Mouse (Mus musculus): ENCODE measurements around the gene Anks1b. TPM values are rescaled to one million over a fixed set of nuclear protein-coding genes. Genes with fewer than 3 reads are reported as not detected.
"Not testable (repeated sequence)": the region's sequence is repeated elsewhere in the genome, so short reads cannot be mapped to it uniquely, and the experiment has no call there.

Anks1b gene
- polyA plus RNA-seq, 1 experiment, result 1.9 TPM

- Histone ChIP-seq H3K36me3 (ENCODE audit: control insufficient read depth, insufficient read depth, low read length) (no peaks in the 10 kb centered on the region), H3K4me1 (ENCODE audit: control insufficient read depth, insufficient read depth, low read length) (peaks cover 5% of the 10 kb centered on the region), H3K27ac (ENCODE audit: control insufficient read depth, insufficient read depth, low read depth, low read length) (no peak overlapping the region), H3K4me3 (ENCODE audit: control insufficient read depth, low read depth, low read length) (no peak overlapping the region), H3K27me3 (ENCODE audit: control insufficient read depth, insufficient read depth, low read length) (no peaks in the 10 kb centered on the region)
- TF ChIP-seq CTCF (IDR thresholded peaks at IDR 0.05; ENCODE audit: control insufficient read depth, insufficient read depth, insufficient replicate concordance, low read depth, low read length) (no peak), POLR2A (IDR thresholded peaks at IDR 0.05; ENCODE audit: control insufficient read depth, low read depth, low read length) (no peak)
Observed at GRCm38 (mm10) chr10:90615196-90615595, 741.9 kb downstream of the Anks1b start.

GRCm38 (mm10) chr10:90616622-90617021, 743.3 kb downstream of the Anks1b start:
- no peak overlapping the region for H3K4me3 ChIP-seq (ENCODE audit: control insufficient read depth, low read depth, low read length)
- H3K27ac ChIP-seq (ENCODE audit: control insufficient read depth, insufficient read depth, low read depth, low read length), result no peak overlapping the region
- no peaks in the 10 kb centered on the region for H3K36me3 ChIP-seq (ENCODE audit: control insufficient read depth, insufficient read depth, low read length)
- H3K4me1 ChIP-seq (ENCODE audit: control insufficient read depth, insufficient read depth, low read length), result peaks cover 5% of the 10 kb centered on the region
- no peak for TF ChIP-seq POLR2A (IDR thresholded peaks at IDR 0.05; ENCODE audit: control insufficient read depth, low read depth, low read length)
- no peaks in the 10 kb centered on the region for H3K27me3 ChIP-seq (ENCODE audit: control insufficient read depth, insufficient read depth, low read length)

- Histone ChIP-seq H3K27me3 (ENCODE audit: control insufficient read depth, insufficient read depth, low read length) (no peaks in the 10 kb centered on the region), H3K4me1 (ENCODE audit: control insufficient read depth, insufficient read depth, low read length) (peaks cover 5% of the 10 kb centered on the region), H3K36me3 (ENCODE audit: control insufficient read depth, insufficient read depth, low read length) (no peaks in the 10 kb centered on the region), H3K4me3 (ENCODE audit: control insufficient read depth, low read depth, low read length) (no peak overlapping the region), H3K27ac (ENCODE audit: control insufficient read depth, insufficient read depth, low read depth, low read length) (no peak overlapping the region)
- TF ChIP-seq CTCF (IDR thresholded peaks at IDR 0.05; ENCODE audit: control insufficient read depth, insufficient read depth, insufficient replicate concordance, low read depth, low read length) (no peak), POLR2A (IDR thresholded peaks at IDR 0.05; ENCODE audit: control insufficient read depth, low read depth, low read length) (no peak)
Observed at GRCm38 (mm10) chr10:90617664-90618296, 744.5 kb downstream of the Anks1b start.

- H3K27me3 ChIP-seq (ENCODE audit: control insufficient read depth, insufficient read depth, low read length), result no peaks in the 10 kb centered on the region
- H3K36me3 ChIP-seq (ENCODE audit: control insufficient read depth, insufficient read depth, low read length), result no peaks in the 10 kb centered on the region
- no peak overlapping the region for H3K4me3 ChIP-seq (ENCODE audit: control insufficient read depth, low read depth, low read length)
- no peak for TF ChIP-seq POLR2A (IDR thresholded peaks at IDR 0.05; ENCODE audit: control insufficient read depth, low read depth, low read length)
- no peak for TF ChIP-seq CTCF (IDR thresholded peaks at IDR 0.05; ENCODE audit: control insufficient read depth, insufficient read depth, insufficient replicate concordance, low read depth, low read length)
- H3K27ac ChIP-seq (ENCODE audit: control insufficient read depth, insufficient read depth, low read depth, low read length), result no peak overlapping the region
- H3K4me1 ChIP-seq (ENCODE audit: control insufficient read depth, insufficient read depth, low read length), result no peaks in the 10 kb centered on the region
Observed at GRCm38 (mm10) chr10:90627532-90627931, 754.2 kb downstream of the Anks1b start.

- Histone ChIP-seq H3K36me3 (ENCODE audit: control insufficient read depth, insufficient read depth, low read length) (no peaks in the 10 kb centered on the region), H3K4me3 (ENCODE audit: control insufficient read depth, low read depth, low read length) (no peak overlapping the region), H3K27me3 (ENCODE audit: control insufficient read depth, insufficient read depth, low read length) (no peaks in the 10 kb centered on the region), H3K4me1 (ENCODE audit: control insufficient read depth, insufficient read depth, low read length) (no peaks in the 10 kb centered on the region), H3K27ac (ENCODE audit: control insufficient read depth, insufficient read depth, low read depth, low read length) (no peak overlapping the region)
- no peak for TF ChIP-seq POLR2A (IDR thresholded peaks at IDR 0.05; ENCODE audit: control insufficient read depth, low read depth, low read length)
- no peak for TF ChIP-seq CTCF (IDR thresholded peaks at IDR 0.05; ENCODE audit: control insufficient read depth, insufficient read depth, insufficient replicate concordance, low read depth, low read length)
Observed at GRCm38 (mm10) chr10:90630099-90630698, 756.9 kb downstream of the Anks1b start.

GRCm38 (mm10) chr10:90630794-90631193, 757.5 kb downstream of the Anks1b start:
- not testable (repeated sequence) for H3K4me1 ChIP-seq (ENCODE audit: control insufficient read depth, insufficient read depth, low read length); H3K27me3 ChIP-seq (ENCODE audit: control insufficient read depth, insufficient read depth, low read length); H3K27ac ChIP-seq (ENCODE audit: control insufficient read depth, insufficient read depth, low read depth, low read length); H3K36me3 ChIP-seq (ENCODE audit: control insufficient read depth, insufficient read depth, low read length); H3K4me3 ChIP-seq (ENCODE audit: control insufficient read depth, low read depth, low read length)

- Histone ChIP-seq H3K4me3 (ENCODE audit: control insufficient read depth, low read depth, low read length) (no peak overlapping the region), H3K27ac (ENCODE audit: control insufficient read depth, insufficient read depth, low read depth, low read length) (no peak overlapping the region), H3K4me1 (ENCODE audit: control insufficient read depth, insufficient read depth, low read length) (no peaks in the 10 kb centered on the region), H3K36me3 (ENCODE audit: control insufficient read depth, insufficient read depth, low read length) (no peaks in the 10 kb centered on the region), H3K27me3 (ENCODE audit: control insufficient read depth, insufficient read depth, low read length) (no peaks in the 10 kb centered on the region)
- TF ChIP-seq CTCF (IDR thresholded peaks at IDR 0.05; ENCODE audit: control insufficient read depth, insufficient read depth, insufficient replicate concordance, low read depth, low read length), result no peak
- TF ChIP-seq POLR2A (IDR thresholded peaks at IDR 0.05; ENCODE audit: control insufficient read depth, low read depth, low read length), result no peak
Observed at GRCm38 (mm10) chr10:90637352-90637751, 764.0 kb downstream of the Anks1b start.

- no peaks in the 10 kb centered on the region for H3K36me3 ChIP-seq (ENCODE audit: control insufficient read depth, insufficient read depth, low read length)
- H3K27me3 ChIP-seq (ENCODE audit: control insufficient read depth, insufficient read depth, low read length), result no peaks in the 10 kb centered on the region
- TF ChIP-seq POLR2A (IDR thresholded peaks at IDR 0.05; ENCODE audit: control insufficient read depth, low read depth, low read length), result no peak
- no peak for TF ChIP-seq CTCF (IDR thresholded peaks at IDR 0.05; ENCODE audit: control insufficient read depth, insufficient read depth, insufficient replicate concordance, low read depth, low read length)
- H3K4me3 ChIP-seq (ENCODE audit: control insufficient read depth, low read depth, low read length), result no peak overlapping the region
- H3K4me1 ChIP-seq (ENCODE audit: control insufficient read depth, insufficient read depth, low read length), result no peaks in the 10 kb centered on the region
- H3K27ac ChIP-seq (ENCODE audit: control insufficient read depth, insufficient read depth, low read depth, low read length), result no peak overlapping the region
Observed at GRCm38 (mm10) chr10:90649681-90650080, 776.4 kb downstream of the Anks1b start.

Data from testis, adult 2 months (tissue).